Mouse (Mus musculus) spleen, adult 10 weeks (tissue): ENCODE results near the gene Rhot2. TPM values are rescaled to one million over a fixed set of nuclear protein-coding genes. Genes with fewer than 3 reads are reported as not detected.

Source experiments
- polyA plus RNA-seq: library from polyadenylated mRNA; stranded (reverse); fragments of 350-450 nt; fragmentation: Illumina TruSeq; extraction: RNeasy Lipid Tissue Mini Kit (QIAGEN cat#74804); gene quantifications from one replicate; pipeline ENCODE4 v1.2.3, GENCODE M21; 2015; ENCODE audit warnings: low replicate concordance; ENCODE audit not compliant: insufficient read depth

Rhot2 gene
- polyA plus RNA-seq, result 38.1 TPM

DNA sequence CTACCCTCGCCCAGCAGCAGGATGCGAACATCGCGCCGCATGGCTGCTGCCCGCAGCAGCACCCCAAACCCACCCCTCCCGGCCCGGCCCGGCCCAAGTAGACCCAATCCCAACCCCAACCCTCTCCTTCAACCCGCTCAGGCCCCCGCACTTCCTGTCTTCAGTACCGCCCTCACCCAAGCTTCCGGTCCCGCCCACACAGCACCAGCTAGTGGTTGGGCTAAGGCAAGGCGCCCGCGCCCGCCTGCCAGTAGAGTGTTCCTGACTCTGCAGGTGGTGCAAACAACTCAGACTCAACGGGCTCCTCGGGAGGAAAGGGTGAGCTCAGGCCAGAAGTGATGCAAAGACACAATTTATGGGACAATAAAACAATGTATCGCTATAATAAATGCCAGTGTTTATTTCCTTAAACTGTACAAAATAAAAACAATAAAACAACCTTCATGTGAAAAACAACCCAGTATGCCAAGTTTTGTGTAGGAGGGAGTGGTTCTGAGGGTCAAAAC lies at the start of gene Rhot2:
TSS of gene Rhot2 (minus strand) at position 456 of the 506 bp plus-strand sequence.

DNA sequence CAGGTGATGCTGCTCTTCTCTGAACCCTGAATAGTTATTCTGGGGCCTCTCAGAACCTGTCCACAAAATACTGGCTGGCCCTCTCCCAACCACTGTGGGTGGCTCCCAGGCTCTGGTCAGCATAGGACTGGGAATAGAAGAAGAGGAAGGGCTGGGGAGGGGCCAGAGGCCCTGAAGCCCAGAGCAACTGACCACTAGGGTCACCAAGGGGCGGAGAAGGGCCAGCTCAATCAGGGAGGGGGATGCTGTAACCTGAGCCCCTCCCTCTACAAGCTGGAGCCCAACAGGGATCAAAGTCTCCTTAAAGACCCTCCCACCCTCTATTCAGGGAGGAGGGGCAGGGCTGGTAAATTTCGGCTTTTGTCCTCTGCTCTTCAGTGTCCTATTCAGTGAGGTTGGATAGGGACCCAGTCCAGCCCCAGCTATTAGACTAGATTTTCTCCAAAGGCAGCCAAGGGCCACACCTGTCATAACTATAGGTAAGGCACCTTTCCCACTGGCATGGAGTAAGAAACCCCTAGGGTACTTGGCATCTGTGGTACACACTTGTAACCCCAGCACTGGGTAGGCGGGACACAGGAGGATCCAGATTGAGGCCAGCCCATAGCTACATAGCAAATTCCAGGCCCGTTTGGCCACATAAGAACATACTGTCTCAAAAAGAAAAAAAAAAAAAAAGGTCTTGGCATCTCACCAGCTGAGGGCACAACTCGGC lies 35.7 kb upstream of the Rhot2 start, which contains the start of gene Wfikkn1:
TSS of gene Wfikkn1 (minus strand) at position 663 of the 715 bp plus-strand sequence.

DNA sequence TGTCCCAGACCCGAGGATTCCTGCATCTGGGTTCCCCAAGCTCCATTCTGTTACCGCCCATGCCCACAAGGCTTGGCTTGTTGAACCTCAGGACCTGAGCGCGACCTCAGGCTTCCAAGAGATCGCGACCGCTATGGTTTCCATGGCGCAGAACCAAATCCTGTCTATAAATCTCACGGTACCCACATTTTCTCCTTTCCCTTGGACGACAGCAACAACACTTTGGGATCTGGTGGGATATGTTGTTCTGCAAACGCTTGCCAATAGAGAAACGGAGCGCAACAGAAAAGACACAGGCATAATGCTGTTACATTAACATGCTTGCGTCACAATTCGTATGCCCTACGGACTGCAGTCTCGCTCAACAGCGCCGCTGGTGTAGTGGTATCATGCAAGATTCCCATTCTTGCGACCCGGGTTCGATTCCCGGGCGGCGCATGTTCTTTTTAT lies 30.1 kb upstream of the Rhot2 start, which contains the start of gene Mettl26:
TSS of gene Mettl26 (plus strand) at position 354 of the 450 bp plus-strand sequence.

DNA sequence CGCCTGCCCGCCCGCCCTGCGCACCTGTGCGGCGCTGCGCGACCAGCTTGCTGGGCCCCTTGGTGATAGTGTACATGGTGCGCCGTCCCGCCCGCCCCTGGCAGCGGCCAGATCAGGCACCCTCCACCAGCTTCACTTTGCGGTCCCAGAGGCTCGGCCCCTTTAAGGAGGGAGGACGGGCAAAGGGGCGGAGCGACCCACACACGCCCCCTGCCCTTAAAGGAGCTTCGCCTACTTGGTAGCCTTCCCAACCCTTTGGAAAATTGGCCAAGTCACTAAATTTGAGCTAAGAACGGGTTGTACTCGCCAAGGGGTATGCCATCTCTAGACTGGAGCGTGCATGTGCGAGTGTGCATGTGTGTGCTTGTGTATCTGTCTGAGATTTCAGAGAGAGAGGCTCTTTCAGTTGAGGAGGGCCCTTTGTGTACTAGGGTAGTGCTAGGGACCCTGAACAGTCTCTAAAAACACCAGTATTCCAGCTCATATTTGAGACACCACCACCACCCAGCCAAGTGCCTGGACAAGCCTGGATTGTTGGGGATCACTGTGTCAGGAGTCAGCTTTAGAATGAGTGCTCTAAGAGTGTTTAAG lies 24.0 kb upstream of the Rhot2 start, which contains the start of gene Mcrip2:
TSS of gene Mcrip2 (minus strand) at position 164 of the 591 bp plus-strand sequence.

DNA sequence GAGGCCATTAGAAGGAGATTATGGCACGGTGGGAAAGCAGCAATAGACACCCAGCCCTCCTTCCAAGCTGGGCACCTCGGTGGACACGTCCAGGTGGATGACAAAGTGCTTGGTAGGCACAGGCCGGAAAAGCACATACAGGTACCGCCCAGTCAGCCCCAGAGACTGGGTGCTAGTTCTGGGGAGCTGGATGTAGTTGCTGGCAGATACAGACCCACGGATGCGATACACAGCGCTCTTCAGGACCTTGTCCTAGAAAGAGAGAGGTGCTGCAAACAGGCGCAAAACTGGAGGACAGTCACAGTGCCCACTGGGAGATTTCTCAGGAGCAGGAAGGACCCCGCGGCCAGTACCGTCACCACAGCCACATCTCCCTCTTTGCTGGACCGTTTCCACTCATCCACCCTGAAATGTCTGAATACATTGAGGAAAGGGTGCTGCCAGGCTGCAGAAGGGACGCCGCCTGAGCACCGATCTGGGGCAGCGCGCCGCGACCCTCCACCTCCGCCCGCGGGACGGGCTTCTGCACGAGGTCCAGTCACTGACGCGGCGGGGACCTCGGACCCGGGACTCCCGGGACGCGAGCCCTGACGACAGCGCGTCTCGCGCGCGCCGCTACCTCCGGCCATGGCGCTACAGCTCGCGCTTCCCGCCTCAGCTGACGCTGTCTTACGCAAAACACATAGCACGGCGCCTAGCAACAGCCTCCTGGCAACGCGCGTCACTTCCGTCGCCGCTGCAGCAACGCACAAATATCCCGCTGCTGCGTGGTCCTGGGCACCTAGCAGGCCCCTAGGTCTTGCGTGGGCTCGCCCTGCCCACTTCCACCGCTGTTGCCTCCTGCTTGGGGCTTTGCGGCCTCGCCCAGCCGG lies 16.4 kb upstream of the Rhot2 start, which contains the start of gene Wdr90:
TSS of gene Wdr90 (minus strand) at position 670 of the 872 bp plus-strand sequence.

DNA sequence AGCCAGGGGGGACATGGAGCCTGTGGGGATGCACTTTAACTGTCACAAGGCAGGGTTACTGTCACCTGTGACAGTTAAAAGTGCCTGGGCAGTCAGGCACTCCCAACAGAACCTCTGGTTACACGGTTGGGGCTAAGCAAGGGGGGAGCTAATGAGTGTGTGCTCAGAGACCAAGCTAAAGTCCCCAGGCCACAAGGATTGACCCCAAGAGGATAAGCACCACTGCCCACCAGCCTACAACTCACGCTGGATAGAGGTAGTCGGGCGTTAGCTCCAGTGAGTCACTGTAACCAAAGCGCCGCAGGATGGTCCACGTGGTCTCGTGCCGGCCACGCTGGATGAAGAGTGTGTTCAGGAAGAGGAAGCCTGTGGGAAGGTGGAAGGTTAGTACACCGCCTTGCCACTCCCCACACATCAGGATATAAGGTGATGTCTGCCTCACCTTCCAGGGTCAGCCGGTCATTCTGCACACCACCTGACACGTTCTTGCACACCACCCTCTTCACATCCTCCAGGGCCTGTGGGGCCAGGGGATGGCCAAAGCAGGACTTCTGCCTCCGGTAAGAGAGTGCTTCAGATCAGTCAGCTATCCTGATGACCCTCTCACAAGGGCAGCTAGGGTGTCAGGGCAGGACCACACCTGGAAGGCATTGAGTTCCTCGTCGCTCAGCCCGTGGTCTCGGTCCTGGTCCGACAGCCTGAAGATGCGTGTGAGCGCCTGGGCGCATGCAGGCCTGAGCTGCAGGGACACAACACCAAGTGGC lies 3.4 kb downstream of the Rhot2 start, which contains the start of gene Gm20683:
TSS of gene Gm20683 (minus strand) at position 647 of the 764 bp plus-strand sequence.

DNA sequence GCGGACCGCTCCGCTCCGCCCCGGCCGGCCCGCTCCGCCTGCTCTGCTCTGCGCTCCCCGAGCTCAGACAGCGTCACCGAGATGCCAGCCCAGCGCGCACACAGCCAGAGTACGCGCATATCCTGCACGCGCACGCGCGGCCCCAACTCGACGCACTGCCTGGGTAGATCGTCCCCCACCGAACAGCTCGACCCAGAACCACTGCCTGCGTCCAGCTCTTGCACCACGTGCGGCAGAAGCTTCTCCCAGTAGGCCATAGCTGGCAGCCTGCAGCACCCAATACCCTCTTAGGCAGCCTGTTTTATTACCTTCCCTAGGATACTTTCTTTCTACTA lies 7.6 kb downstream of the Rhot2 start, which contains the start of gene Rhbdl1:
TSS of gene Rhbdl1 (minus strand) at position 220 of the 335 bp plus-strand sequence.

DNA sequence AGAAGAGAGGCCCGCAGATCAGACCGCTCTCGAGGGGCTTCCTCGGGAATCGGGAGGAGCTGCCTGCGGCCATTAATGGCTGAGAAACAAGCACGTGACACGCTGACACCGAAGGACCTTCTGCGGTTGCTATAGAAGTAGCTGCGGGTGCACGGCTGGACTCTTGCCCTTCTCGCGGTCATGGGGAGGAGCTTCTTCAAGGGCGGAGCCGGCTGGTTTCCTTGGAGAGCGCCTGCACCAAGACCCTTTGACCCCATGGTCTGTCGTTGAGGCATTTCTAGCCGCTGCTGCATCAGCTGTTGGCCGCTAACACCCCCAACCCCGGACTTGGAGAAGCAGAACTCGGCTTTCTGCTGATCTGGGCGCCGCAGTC lies 11.4 kb downstream of the Rhot2 start, which contains the start of gene Stub1:
TSS of gene Stub1 (minus strand) at position 114 of the 373 bp plus-strand sequence.

DNA sequence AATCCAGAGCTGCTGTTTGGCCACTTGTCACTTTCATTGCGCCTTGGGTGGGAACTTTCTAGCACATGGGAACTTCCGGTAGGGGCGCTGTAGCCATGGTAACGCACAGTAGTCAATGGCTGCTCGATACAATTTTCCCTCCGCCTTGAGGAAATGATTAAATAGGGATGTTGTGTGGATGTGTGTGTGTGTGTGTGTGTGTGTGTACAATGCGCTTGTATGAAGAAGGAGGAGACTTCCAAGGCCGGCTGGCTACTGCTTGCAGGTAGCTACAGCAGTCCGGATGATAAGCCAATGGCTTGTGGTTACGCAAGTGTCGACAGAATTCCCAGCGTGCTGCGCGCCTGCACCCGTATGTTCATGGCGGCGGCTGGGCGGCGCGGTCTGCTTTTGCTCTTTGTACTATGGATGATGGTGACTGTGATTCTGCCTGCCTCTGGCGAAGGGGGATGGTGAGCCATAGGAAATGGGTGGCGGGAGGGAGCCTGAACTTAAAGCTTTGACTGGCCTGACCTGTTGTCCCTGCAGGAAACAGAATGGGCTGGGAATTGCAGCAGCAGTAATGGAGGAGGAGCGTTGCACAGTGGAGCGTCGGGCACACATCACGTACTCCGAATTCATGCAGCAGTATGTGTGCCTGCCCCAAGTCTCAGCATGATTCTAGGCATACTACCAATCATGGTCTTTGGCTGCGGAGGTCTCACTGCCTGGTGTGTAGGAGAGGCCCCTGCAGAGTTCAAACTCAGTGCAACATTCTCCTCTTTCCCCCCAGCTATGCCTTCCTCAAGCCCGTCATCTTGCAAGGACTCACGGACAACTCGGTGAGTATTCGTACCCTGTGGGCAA lies 15.7 kb downstream of the Rhot2 start, which contains the start of gene Jmjd8:
TSS of gene Jmjd8 (plus strand) at position 156 of the 846 bp plus-strand sequence.

DNA sequence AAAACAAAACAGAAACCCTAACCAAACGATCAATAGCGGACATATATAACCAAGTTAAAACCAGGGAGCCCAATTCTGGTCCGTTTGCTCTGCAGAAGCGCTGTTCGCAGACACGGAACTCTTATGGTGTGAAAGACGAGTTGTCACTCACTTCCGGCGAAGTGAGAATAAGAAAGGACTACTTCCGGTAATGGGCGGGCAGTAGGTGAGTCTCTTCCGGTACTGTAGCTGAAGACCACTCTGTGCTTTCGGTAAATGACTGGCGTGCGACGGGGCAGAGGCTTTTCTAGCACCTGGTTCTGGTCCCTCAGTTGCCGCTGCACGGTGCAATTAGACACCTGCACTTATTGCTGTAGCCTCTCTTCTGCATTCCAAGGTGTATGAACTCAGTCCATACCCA lies 21.2 kb downstream of the Rhot2 start, which contains the start of gene Wdr24:
TSS of gene Wdr24 (plus strand) at position 176 of the 400 bp plus-strand sequence.

DNA sequence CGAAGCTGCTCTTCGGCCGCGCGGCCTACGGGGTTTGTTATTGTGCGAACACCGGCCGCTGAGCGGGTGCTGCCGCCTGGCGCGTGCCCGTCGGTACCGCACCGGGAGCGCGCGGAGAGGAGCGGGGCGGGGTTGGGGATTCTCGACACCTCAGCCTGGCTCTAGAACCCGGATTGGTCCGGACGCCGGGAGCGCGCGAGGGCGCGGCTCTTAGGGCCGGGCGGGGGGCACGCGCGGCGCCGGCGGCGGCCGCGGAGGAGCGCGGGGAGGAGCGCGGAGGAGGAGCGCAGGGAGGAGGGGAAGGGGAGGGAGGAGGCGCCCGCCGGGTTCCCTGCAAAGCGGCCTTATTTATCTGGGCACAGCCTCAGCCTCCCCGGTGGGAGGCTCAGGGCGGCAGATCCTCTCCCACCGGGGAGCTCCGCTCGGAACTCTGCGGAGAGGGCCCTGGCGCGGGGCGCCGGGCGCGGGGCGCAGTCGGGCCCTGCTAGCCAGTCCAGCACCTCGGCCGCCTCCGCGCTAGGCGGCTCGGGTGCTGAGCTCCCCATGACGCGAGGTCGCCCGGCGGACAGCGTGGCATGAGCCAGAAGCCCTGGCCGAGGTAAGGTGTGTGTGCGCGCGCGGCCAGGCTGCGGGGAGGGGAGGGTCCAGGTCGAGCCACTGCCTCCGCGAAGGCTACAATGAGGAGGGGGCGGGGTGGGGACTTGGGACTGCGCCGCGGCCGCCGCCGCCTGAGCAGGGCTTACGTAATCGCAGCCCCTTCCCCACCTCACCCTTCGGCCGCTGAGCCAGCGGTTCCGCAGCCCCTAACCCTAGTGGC lies 35.7 kb downstream of the Rhot2 start, which contains the start of gene Fbxl16:
TSS of gene Fbxl16 (plus strand) at position 297 of the 817 bp plus-strand sequence.

DNA sequence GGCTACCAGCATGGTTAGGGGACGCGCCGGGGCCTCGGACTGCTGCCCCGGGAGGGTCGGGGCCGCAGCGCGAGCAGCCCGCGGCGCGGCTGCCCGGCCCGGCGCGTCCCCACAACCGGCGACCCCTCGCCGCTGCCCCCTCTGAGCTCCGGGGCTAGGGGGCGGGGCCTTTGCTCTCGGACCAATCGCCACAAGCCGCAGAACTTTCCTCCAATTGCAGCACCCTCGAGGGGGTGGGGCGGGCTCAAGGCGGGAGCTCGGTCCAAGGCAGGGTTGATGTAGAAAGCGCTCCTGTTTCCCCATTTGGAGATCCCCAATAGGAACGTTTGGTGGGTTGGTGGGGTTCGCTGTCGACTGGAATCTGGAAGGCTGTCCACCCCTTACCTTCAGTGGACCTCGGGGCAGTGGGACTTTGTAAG lies 47.7 kb downstream of the Rhot2 start, which contains the start of gene Metrn:
TSS of gene Metrn (minus strand) at position 186 of the 419 bp plus-strand sequence.

DNA sequence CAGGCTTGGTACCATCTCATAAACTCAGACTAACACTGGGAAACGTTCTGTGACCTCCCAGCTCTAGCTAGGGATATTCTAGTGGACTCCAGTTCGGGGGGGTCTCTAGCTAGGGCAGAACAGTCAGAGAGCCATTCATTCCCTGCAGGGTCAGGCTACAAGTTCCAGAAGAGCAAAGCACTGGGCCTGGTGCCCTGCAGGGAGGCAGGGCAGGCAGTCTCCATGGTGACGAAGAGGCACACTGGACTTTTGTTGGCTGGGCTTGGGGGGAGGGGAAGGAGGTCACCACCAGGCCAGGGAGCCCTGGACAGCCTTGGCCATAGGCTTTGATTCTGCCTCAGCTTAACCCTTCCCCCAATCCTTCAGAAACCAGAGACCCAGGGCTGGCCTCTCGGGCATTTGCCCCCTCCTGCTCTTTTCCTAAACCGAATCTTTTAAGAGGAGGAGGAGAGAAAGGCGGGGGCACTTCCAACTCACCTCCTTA lies 49.0 kb downstream of the Rhot2 start, which contains the start of gene AC134908.4:
TSS of gene AC134908.4 (minus strand) at position 51 of the 484 bp plus-strand sequence.

DNA sequence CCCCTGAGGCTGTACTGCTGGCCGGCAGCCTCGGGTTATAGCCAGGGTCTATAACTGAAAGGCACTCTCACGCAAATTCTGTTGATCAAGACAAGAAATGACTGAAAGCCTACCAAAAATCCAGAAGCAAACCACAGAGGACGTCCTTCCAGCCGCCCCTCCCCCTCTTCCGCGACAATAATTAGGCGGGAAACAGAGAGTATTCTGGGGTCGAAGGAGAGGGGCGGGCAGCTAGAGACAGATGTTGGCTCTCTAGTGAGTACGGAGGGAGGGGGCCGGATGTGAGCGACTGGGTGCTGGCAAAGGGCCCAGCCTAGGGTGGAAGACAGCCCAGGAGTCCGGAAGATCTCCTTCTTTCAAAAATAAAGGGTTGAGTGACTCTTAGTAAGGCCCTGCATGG lies 52.0 kb downstream of the Rhot2 start, which contains the start of gene Fam173a:
TSS of gene Fam173a (minus strand) at position 287 of the 400 bp plus-strand sequence.

